Comparison of ENCODE assay signal across 1 mouse cellular context in genomic region chr7:19305796-19306765, GRCm38 (mm10).
TF ChIP-seq lines count a peak whose summit lies in the region.

No protein-coding gene starts in this region.

TF ChIP-seq in MEL, 35 proteins besides CTCF, POLR2A, EP300 and RAD21:
- TF ChIP-seq NELFE (IDR thresholded peaks at IDR 0.05; ENCODE audit: low read depth, low read length) (0 out of 2 replicates have a peak, but pooled peaks have one; percentile 23), GATA1 (IDR thresholded peaks at IDR 0.05; ENCODE audit: low read depth, low read length) (peak; percentile 37; the same call in 1 of the 2 replicates), E2F4 (IDR thresholded peaks at IDR 0.05; ENCODE audit: borderline replicate concordance, low read depth, low read length) (no peak), ELF1 (IDR thresholded peaks at IDR 0.05; ENCODE audit: low read depth, low read length) (no peak), SIN3A (IDR thresholded peaks at IDR 0.05; ENCODE audit: low read length) (peak; percentile 41; the same call in 1 of the 2 replicates), CHD1 (IDR thresholded peaks at IDR 0.05; ENCODE audit: low read depth, low read length) (no peak)
